Mouse (Mus musculus) erythroblast, embryonic 14.5 days (primary cell): ENCODE measurements around the gene Fam107b.

Experiments used
- GATA1 ChIP-seq: IDR thresholded peaks from 2 replicates; pipeline ENCODE4 v1.6.1; 2012; ENCODE audit warnings: low read length, inconsistent platforms, mixed read lengths
- TAL1 ChIP-seq: IDR thresholded peaks from 3 replicates; pipeline ENCODE4 v1.6.1; 2012; ENCODE audit warnings: low read length, inconsistent platforms, mixed read lengths

- no peak for TF ChIP-seq GATA1
- TF ChIP-seq TAL1: no peak
Observed at GRCm38 (mm10) chr2:3771483-3771882, 201.2 kb downstream of the Fam107b start.
